Mouse (Mus musculus) kidney, adult 2 months (tissue): ENCODE data around the gene Asap2. TPM values are rescaled to one million over a fixed set of nuclear protein-coding genes. Genes with fewer than 3 reads are reported as not detected.

ENCODE experiments used
- DNase-seq: peaks from one replicate; pipeline ENCODE4 v3.0.0; 2021
- H3K27ac ChIP-seq: fragments of 200-500 bp; 2 replicates; pipeline ENCODE4 v1.5.1; 2012; ENCODE audit warnings: low read depth, low read length, control low read depth, inconsistent platforms; ENCODE audit not compliant: insufficient read depth
- H3K27me3 ChIP-seq: fragments of 200-500 bp; replicated peaks from 2 replicates; pipeline ENCODE4 v1.6.1; 2012; ENCODE audit warnings: mild to moderate bottlenecking, moderate library complexity, low read length, inconsistent platforms; ENCODE audit not compliant: control insufficient read depth, insufficient read depth
- H3K36me3 ChIP-seq: fragments of 200-500 bp; 2 replicates; pipeline ENCODE4 v1.6.1; 2012; ENCODE audit warnings: mild to moderate bottlenecking, moderate library complexity, low read length, inconsistent platforms; ENCODE audit not compliant: control insufficient read depth, insufficient read depth
- H3K4me1 ChIP-seq: fragments of 200-500 bp; 2 replicates; pipeline ENCODE4 v1.6.1; 2011; ENCODE audit warnings: low read length; ENCODE audit not compliant: control insufficient read depth, insufficient read depth
- H3K4me3 ChIP-seq: fragments of 200-500 bp; 2 replicates; pipeline ENCODE4 v1.5.1; 2011; ENCODE audit warnings: mild to moderate bottlenecking, low read depth, low read length, control low read depth; ENCODE audit not compliant: insufficient read depth
- CTCF ChIP-seq: fragments of 200-500 bp; conservative IDR thresholded peaks from 2 replicates; pipeline ENCODE4 v1.5.1; 2011; ENCODE audit warnings: low read depth, mild to moderate bottlenecking, control low read depth, low read length, moderate library complexity, mixed read lengths; ENCODE audit not compliant: insufficient read depth, insufficient read length
- POLR2A ChIP-seq: fragments of 200-500 bp; IDR thresholded peaks from one replicate; pipeline ENCODE4 v1.6.1; 2011; ENCODE audit warnings: low read depth, low read length, control low read depth
- WGBS: fragments of 180-500 bp; shearing (Covaris S2); methylation state at CpG from one replicate; pipeline ENCODE4 v1.1.7; 2018; 5-methylcytosine and 5-hydroxymethylcytosine counted together
- polyA plus RNA-seq: library from polyadenylated mRNA; depleted of rRNA; stranded (reverse); fragments of >200 nt; gene quantifications from 2 replicates; pipeline ENCODE4 v1.2.3, GENCODE M21; 2012

Asap2 gene
- polyA plus RNA-seq, 1 experiment = 8.2 TPM

- 35% methylated on average over 8 of the region's 8 CpGs for WGBS
- peak; percentile 77 for DNase-seq
- peak overlapping the region; percentile 77 for H3K27ac ChIP-seq
These were observed 170.1 kb downstream of the Asap2 start for GRCm38 (mm10) chr12:21160327-21160828.

GRCm38 (mm10) chr12:21161841-21162240 lies 171.6 kb downstream of the Asap2 start:
- no peak for TF ChIP-seq POLR2A
- TF ChIP-seq CTCF = no peak
- Histone ChIP-seq H3K27ac (no peak overlapping the region), H3K36me3 (no peaks in the 10 kb centered on the region), H3K4me3 (no peak overlapping the region), H3K4me1 (peaks cover 9% of the 10 kb centered on the region), H3K27me3 (no peaks in the 10 kb centered on the region)
- whole genome bisulfite sequencing = 97% methylated on average over 4 of the region's 4 CpGs
- no peak for DNase-seq

More at GRCm38 (mm10) chr12:21160327-21160828, 170.1 kb downstream of the Asap2 start:
- no peak for TF ChIP-seq POLR2A
- no peak for TF ChIP-seq CTCF
- Histone ChIP-seq H3K36me3 (no peaks in the 10 kb centered on the region), H3K27me3 (no peaks in the 10 kb centered on the region), H3K4me1 (peaks cover 6% of the 10 kb centered on the region; the same call in 1 of the 2 replicates), H3K4me3 (no peak overlapping the region)

- WGBS = 37% methylated on average over 3 of the region's 3 CpGs
- Histone ChIP-seq H3K4me1 (peaks cover 9% of the 10 kb centered on the region), H3K27ac (no peak overlapping the region; the same call in 1 of the 2 replicates), H3K36me3 (no peaks in the 10 kb centered on the region), H3K27me3 (no peaks in the 10 kb centered on the region), H3K4me3 (no peak overlapping the region)
- TF ChIP-seq CTCF (no peak), POLR2A (no peak)
- peak; percentile 46 for DNase-seq
These were observed 173.4 kb downstream of the Asap2 start for GRCm38 (mm10) chr12:21163706-21164105.

GRCm38 (mm10) chr12:21164251-21164650 lies 174.0 kb downstream of the Asap2 start:
- Histone ChIP-seq H3K4me3 (no peak overlapping the region), H3K4me1 (peaks cover 9% of the 10 kb centered on the region), H3K27me3 (no peaks in the 10 kb centered on the region), H3K27ac (no peak overlapping the region), H3K36me3 (no peaks in the 10 kb centered on the region)
- no peak for DNase-seq
- WGBS = 61% methylated on average over 8 of the region's 8 CpGs
- TF ChIP-seq CTCF = no peak
- TF ChIP-seq POLR2A = no peak

GRCm38 (mm10) chr12:21165157-21165556 lies 174.9 kb downstream of the Asap2 start:
- H3K4me3 ChIP-seq = no peak overlapping the region
- no peaks in the 10 kb centered on the region for H3K27me3 ChIP-seq
- H3K4me1 ChIP-seq = peaks cover 6% of the 10 kb centered on the region
- TF ChIP-seq POLR2A (no peak), CTCF (no peak)
- WGBS = 89% methylated on average over 3 of the region's 3 CpGs
- DNase-seq = no peak
- no peak overlapping the region for H3K27ac ChIP-seq
- H3K36me3 ChIP-seq = no peaks in the 10 kb centered on the region

GRCm38 (mm10) chr12:21165891-21166342 lies 175.7 kb downstream of the Asap2 start:
- WGBS = 38% methylated on average over 7 of the region's 7 CpGs
- no peak for TF ChIP-seq POLR2A
- TF ChIP-seq CTCF = no peak
- Histone ChIP-seq H3K4me1 (peaks cover 3% of the 10 kb centered on the region), H3K27me3 (no peaks in the 10 kb centered on the region), H3K36me3 (no peaks in the 10 kb centered on the region), H3K4me3 (no peak overlapping the region), H3K27ac (no peak overlapping the region)
- DNase-seq = no peak

- Histone ChIP-seq H3K4me3 (no peak overlapping the region), H3K4me1 (peaks cover 3% of the 10 kb centered on the region), H3K27ac (no peak overlapping the region), H3K27me3 (no peaks in the 10 kb centered on the region), H3K36me3 (no peaks in the 10 kb centered on the region)
- no peak for DNase-seq
- WGBS = 35% methylated on average over 6 of the region's 6 CpGs
- TF ChIP-seq CTCF = no peak
- no peak for TF ChIP-seq POLR2A
These were observed 176.8 kb downstream of the Asap2 start for GRCm38 (mm10) chr12:21166884-21167575.
